42 mouse cellular contexts compared by ENCODE assay signal in the genomic region with DNA sequence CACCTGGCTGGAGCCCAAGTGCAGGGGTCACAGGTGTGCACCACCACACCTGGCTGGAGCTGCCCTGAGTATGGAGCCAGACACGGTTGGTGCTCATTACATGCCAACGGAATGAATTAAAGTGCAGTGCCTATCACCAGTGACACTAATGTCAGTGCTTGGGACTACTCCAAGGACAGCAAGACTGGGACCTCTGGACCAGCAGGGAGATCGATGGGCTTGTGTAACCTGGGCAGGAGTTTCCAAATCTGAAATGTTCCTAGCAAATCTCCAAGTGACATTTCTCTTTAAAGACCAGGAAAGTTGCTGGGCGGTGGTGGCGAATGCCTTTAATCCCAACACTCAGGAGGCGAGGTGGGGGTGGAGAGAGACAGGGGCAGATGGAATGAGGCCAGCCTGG. TPM values are rescaled to one million over a fixed set of nuclear protein-coding genes. Genes with fewer than 3 reads are reported as not detected.
"Had no signal": no experiment of that assay in that cellular context is flagged by ENCODE, and none has a peak within 500 bp of the region (broad histone marks: within the 10 kb centered on the region; RNA-seq: fewer than 3 reads in every experiment).

No protein-coding gene starts in this region.

- H3K4me2 ChIP-seq: heart, embryonic 11.5 days; heart, embryonic 12.5 days; heart, embryonic 13.5 days; heart, embryonic 15.5 days; hindbrain, embryonic 12.5 days; hindbrain, embryonic 13.5 days; hindbrain, embryonic 14.5 days; hindbrain, embryonic 15.5 days; intestine, embryonic 15.5 days; kidney, embryonic 15.5 days had no signal

- H3K4me3 ChIP-seq: heart, adult 2 months; heart, embryonic 10.5 days; heart, embryonic 12.5 days; heart, embryonic 13.5 days; heart, embryonic 15.5 days; hindbrain, embryonic 10.5 days; hindbrain, embryonic 12.5 days; hindbrain, embryonic 13.5 days; hindbrain, embryonic 15.5 days; intestine, embryonic 15.5 days; kidney, embryonic 15.5 days; layer of hippocampus, adult 2 months had no signal

- ATAC-seq: hindbrain, embryonic 16.5 days; hindbrain, postnatal 0 days; inflammation-experienced regulatory T-cells, adult 6 months; intestine, embryonic 15.5 days; intestine, embryonic 16.5 days; intestine, postnatal 0 days had no signal

- DNase-seq: heart, adult 18-20 months; heart, adult 2 months; heart, postnatal 10 days; heart, postnatal 14 days; heart, postnatal 36 days; heart, postnatal 4 days; kidney, adult 11 months; kidney, adult 18-20 months; kidney, adult 2 months; kidney, adult 8-10 months; kidney, adult 9 months; kidney, postnatal 10 days; kidney, postnatal 14 days; kidney, postnatal 25 days; kidney, postnatal 36 days; kidney, postnatal 4 days; layer of hippocampus, adult 9-11 months had no signal

- H3K9me3 ChIP-seq: heart, embryonic 10.5 days; heart, embryonic 12.5 days; heart, embryonic 13.5 days; heart, embryonic 15.5 days; hindbrain, embryonic 10.5 days; hindbrain, embryonic 12.5 days; hindbrain, embryonic 13.5 days; hindbrain, embryonic 15.5 days; intestine, embryonic 15.5 days; kidney, embryonic 15.5 days had no signal

- H3K36me3 ChIP-seq: hindbrain, embryonic 13.5 days; hindbrain, embryonic 15.5 days; intestine, embryonic 15.5 days had no signal

- H3K4me1 ChIP-seq: heart, embryonic 12.5 days; heart, embryonic 13.5 days; heart, embryonic 15.5 days; hindbrain, embryonic 15.5 days; intestine, embryonic 15.5 days had no signal

- H3K27me3 ChIP-seq: heart, embryonic 12.5 days; heart, embryonic 13.5 days; heart, embryonic 15.5 days; hindbrain, embryonic 12.5 days; hindbrain, embryonic 13.5 days; hindbrain, embryonic 15.5 days; intestine, embryonic 15.5 days; kidney, embryonic 15.5 days had no signal

- H3K9ac ChIP-seq: heart, embryonic 12.5 days; heart, embryonic 13.5 days; heart, embryonic 15.5 days; hindbrain, embryonic 12.5 days; hindbrain, embryonic 13.5 days; hindbrain, embryonic 14.5 days; hindbrain, embryonic 15.5 days; intestine, embryonic 15.5 days; kidney, embryonic 15.5 days had no signal

- H3K27ac ChIP-seq: heart, adult 2 months; heart, embryonic 10.5 days; heart, embryonic 13.5 days; heart, embryonic 15.5 days; hindbrain, embryonic 10.5 days; hindbrain, embryonic 12.5 days; hindbrain, embryonic 13.5 days; hindbrain, embryonic 14.5 days; hindbrain, embryonic 15.5 days; hindbrain, postnatal 0 days; intestine, embryonic 15.5 days; kidney, embryonic 15.5 days; kidney, postnatal 0 days; layer of hippocampus, adult 2 months had no signal

RNA-seq across cellular contexts. Expression of a gene that starts 12.6 kb away (rescaled TPM):
- total RNA-seq: heart, adult 2 months; heart, postnatal 14 days; heart, postnatal 25 days; heart, postnatal 36 days; heart, postnatal 4 days; hematopoietic stem cell, adult 5-6 weeks; hindbrain, postnatal 0 days; layer of hippocampus, adult 18-20 months; layer of hippocampus, adult 2 months; layer of hippocampus, adult 8-10 months; layer of hippocampus, postnatal 10 days; layer of hippocampus, postnatal 14 days had no signal
- polyA plus RNA-seq: inflammation-experienced regulatory T-cells, adult 6 months had no signal

RNA-seq across cellular contexts. Expression of a gene that starts 24.1 kb away (rescaled TPM):
- polyA plus RNA-seq: inflammation-experienced regulatory T-cells, adult 6 months had no signal
